Mouse (Mus musculus) c-Kit-negative CD71-positive TER-119-positive erythroid progenitor cells, embryonic 14.5 days (primary cell): ENCODE results near the gene Olfr143.

Experiments
- DNase-seq: peaks from one replicate; pipeline ENCODE4 v3.0.0-alpha.2; 2013; ENCODE audit warnings: low read depth, low spot score

Olfr143 gene

GRCm38 (mm10) chr9:38252474-38252873 is at the start of gene Olfr143:
Gene Olfr143 (plus strand): TSS chr9:38252774.
- DNase-seq: no peak

- no peak for DNase-seq
Measured at GRCm38 (mm10) chr9:38208065-38208464, 44.5 kb upstream of the Olfr143 start, which contains the start of gene Olfr893. Gene Olfr893 (plus strand): TSS chr9:38208365.

- DNase-seq: no peak
Measured at GRCm38 (mm10) chr9:38217755-38218154, 34.8 kb upstream of the Olfr143 start, which contains the start of gene Olfr894. Gene Olfr894 (plus strand): TSS chr9:38218055.

- no peak for DNase-seq
Measured at GRCm38 (mm10) chr9:38267551-38267950, 15.0 kb downstream of the Olfr143 start, which contains the start of gene Olfr895. Gene Olfr895 (plus strand): TSS chr9:38267851.

DNA sequence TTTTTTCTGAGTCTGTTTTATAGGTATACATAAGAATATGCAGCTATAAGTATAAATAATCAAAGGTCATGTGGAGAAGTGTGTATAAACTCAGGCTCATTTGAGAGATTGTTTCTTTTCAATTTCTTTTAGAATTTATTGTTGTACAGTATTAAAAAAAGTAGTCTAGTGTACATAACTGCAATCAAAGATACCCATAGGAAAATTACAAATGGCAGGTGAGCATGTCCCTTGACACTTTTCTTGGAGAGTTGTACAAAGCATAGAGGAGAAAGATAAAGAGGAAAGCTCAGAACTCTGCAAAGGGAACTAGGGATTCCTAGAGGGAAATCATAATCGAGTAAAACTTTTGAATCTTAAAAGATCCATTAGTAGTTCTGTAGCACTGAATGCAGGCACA is 38.2 kb downstream of the Olfr143 start, which contains the start of gene Olfr896-ps1:
Gene Olfr896-ps1 (plus strand): TSS at position 301 of the 400 bp plus-strand sequence.
- no peak for DNase-seq
